Mouse (Mus musculus) kidney, adult 11 months (tissue): Measurements from ENCODE around the gene Lsr.
A peak's percentile ranks its signal among the peaks of the same experiment; 100 is the strongest.

Experiments used
- DNase-seq: peaks from one replicate; pipeline ENCODE4 v3.0.0; 2022

The Lsr gene

GRCm38 (mm10) chr7:30973251-30973500, at the start of gene Lsr:
Gene Lsr, minus strand, starts transcription at chr7:30973464.
- DNase-seq: no peak

GRCm38 (mm10) chr7:31017104-31017901, 44.0 kb upstream of the Lsr start:
- DNase-seq: no peak

- no peak for DNase-seq
Observed at GRCm38 (mm10) chr7:31012971-31013370, 39.7 kb upstream of the Lsr start.

GRCm38 (mm10) chr7:31008889-31009288, 35.6 kb upstream of the Lsr start:
- no peak for DNase-seq

GRCm38 (mm10) chr7:31008175-31008574, 34.9 kb upstream of the Lsr start:
- no peak for DNase-seq

GRCm38 (mm10) chr7:31007775-31008174, 34.5 kb upstream of the Lsr start:
- no peak for DNase-seq

GRCm38 (mm10) chr7:31002650-31003049, 29.4 kb upstream of the Lsr start:
- peak; percentile 36 for DNase-seq

GRCm38 (mm10) chr7:31000505-31001020, 27.3 kb upstream of the Lsr start:
- peak; percentile 57 for DNase-seq

GRCm38 (mm10) chr7:30996491-30996890, 23.2 kb upstream of the Lsr start:
- no peak for DNase-seq

GRCm38 (mm10) chr7:30993986-30994385, 20.7 kb upstream of the Lsr start:
- DNase-seq: no peak

- DNase-seq: no peak
Observed at GRCm38 (mm10) chr7:30992148-30992547, 18.9 kb upstream of the Lsr start.

- DNase-seq: no peak
Observed at GRCm38 (mm10) chr7:30988519-30989162, 15.4 kb upstream of the Lsr start.

GRCm38 (mm10) chr7:30985357-30985756, 12.1 kb upstream of the Lsr start:
- DNase-seq: no peak

- no peak for DNase-seq
Observed at GRCm38 (mm10) chr7:30981703-30982102, 8.4 kb upstream of the Lsr start.

- peak; percentile 95 for DNase-seq
Observed at GRCm38 (mm10) chr7:30973501-30974289, 431 bp upstream of the Lsr start, which contains the start of gene Fam187b. Gene Fam187b, plus strand, starts transcription at chr7:30973790.

GRCm38 (mm10) chr7:30972426-30973250, 626 bp downstream of the Lsr start:
- DNase-seq: peak; percentile 40

GRCm38 (mm10) chr7:30971901-30972300, 1.4 kb downstream of the Lsr start:
- DNase-seq: no peak

- DNase-seq: no peak
Observed at GRCm38 (mm10) chr7:30969174-30969573, 4.1 kb downstream of the Lsr start.

- DNase-seq: no peak
Observed at GRCm38 (mm10) chr7:30968611-30969010, 4.7 kb downstream of the Lsr start.

GRCm38 (mm10) chr7:30966657-30967056, 6.6 kb downstream of the Lsr start:
- no peak for DNase-seq

- no peak for DNase-seq
Observed at GRCm38 (mm10) chr7:30965677-30966076, 7.6 kb downstream of the Lsr start.

GRCm38 (mm10) chr7:30964366-30964765, 8.9 kb downstream of the Lsr start:
- no peak for DNase-seq

- no peak for DNase-seq
Observed at GRCm38 (mm10) chr7:30962862-30963261, 10.4 kb downstream of the Lsr start.
